Mouse (Mus musculus) testis, postnatal 14 days (tissue): ENCODE data around the gene AU040320.

Experiments used
- DNase-seq: peaks from one replicate; pipeline ENCODE4 v3.0.0; 2021; ENCODE audit warnings: low spot score

Gene AU040320

GRCm38 (mm10) chr4:126750046-126750683 lies 3.2 kb upstream of the AU040320 start:
- DNase-seq = no peak

DNA sequence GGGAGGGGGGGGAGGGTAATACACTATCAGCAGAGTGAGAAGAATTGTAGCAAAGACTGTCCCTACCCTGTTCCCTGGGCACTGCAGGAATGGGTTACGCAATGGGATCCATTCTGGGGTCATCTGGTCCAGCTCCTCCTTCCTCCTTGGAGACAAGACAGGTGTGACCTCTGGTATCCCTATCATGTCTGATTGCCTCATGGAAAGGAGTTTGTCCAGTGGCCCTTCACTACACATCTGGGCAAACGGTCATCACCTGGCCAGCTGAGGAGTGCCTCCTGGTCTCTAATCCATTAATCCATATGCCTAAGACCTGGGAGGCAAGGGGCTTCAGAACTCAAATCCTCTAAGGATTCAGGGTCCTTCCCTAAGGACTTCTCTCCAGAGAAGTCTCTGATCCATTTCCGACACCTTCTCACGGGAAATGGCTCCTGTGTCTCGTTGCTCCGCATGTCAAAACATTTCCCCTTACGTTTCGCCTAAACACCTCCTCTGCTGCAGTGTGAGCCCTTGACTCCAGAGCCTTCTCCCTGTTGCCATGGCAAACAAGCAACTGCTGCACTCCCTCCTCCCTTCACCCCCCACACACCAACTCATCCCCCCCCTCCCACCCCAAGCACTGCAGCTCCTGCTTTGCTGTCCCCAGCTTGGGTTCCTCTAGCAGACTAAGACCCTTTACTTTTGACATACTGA lies 2.3 kb upstream of the AU040320 start:
- no peak for DNase-seq

- no peak for DNase-seq
These were observed 1.8 kb upstream of the AU040320 start for GRCm38 (mm10) chr4:126751556-126752023.

DNA sequence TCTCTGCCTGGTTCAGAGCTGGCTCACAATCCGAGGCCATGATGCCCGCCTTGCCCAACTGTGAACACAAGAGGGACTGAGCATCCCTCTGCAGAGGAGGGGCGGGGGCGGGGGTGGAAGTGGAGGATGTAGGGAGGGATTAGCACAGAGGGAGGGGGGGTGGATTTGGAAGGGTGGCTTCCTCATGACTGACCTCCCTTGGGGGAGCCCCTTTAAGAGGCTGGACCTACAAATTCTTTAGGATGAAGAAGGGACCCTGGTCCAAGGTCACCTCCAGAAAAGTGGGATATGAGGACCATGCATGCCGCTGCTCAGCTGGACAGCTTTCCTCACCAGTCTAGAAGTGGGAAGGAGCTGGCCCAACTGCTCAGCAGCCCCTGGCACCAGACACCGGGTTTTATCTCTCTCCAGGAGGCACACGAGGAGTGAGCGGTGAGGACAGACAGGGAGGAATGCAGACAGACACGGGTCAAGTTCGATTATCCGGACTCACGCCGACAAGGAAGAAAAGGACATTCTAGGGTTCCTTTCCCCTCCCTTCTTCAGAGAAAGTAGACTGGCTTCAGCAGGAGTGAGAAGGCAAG lies 1.2 kb upstream of the AU040320 start:
- DNase-seq = no peak

DNA sequence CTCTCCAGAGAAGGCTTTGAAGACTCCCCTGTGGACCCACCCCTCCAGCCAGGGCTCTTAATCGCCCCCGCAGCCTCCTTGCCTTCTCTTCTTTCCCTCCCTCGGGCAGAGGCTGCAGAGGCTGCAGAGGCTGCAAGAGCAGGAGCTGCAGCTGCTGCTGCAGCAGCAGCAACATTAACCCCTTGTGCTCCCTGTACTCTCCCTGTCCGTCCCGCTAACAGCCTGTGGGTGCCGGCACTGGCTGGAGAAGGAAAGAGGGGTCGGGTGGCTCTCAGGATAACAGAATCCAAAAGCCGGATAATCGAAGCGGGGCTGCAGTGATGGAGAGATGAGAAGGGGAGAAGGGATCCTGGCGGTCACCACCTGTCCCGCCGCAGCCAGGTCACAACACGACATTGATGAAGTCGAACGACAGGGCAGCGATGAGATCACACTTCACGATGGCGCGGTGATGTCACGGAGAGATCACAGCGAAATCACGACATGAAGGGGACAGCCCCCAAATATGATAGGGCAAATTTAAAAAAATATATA lies 669 bp upstream of the AU040320 start:
- DNase-seq = no peak

DNA sequence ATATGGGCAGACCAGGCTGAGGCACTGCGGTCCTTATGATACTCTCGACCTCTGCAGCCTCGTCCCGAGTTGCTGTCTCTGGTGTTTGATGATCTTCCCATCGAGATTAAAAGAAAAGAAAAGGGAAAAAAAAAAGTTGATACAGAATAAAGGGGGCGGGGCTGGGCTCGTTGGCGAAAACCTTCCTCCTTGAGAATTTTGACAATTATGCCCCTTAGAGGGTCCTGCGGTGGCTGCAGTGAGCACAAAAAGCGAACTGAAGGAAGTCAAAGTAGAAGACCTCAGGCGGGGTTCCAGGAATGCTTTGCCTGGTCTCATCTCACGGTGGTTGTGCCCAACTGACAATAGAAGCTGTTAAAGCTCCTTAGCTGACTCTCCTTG lies 877 bp downstream of the AU040320 start:
- DNase-seq = no peak

- no peak for DNase-seq
These were observed 1.5 kb downstream of the AU040320 start for GRCm38 (mm10) chr4:126754736-126755374.

GRCm38 (mm10) chr4:126756766-126757165 lies 3.4 kb downstream of the AU040320 start:
- DNase-seq = no peak

GRCm38 (mm10) chr4:126758299-126758698 lies 5.0 kb downstream of the AU040320 start:
- DNase-seq = no peak

GRCm38 (mm10) chr4:126759435-126759834 lies 6.1 kb downstream of the AU040320 start:
- DNase-seq = no peak

GRCm38 (mm10) chr4:126762586-126763359 lies 9.4 kb downstream of the AU040320 start:
- DNase-seq = no peak

DNA sequence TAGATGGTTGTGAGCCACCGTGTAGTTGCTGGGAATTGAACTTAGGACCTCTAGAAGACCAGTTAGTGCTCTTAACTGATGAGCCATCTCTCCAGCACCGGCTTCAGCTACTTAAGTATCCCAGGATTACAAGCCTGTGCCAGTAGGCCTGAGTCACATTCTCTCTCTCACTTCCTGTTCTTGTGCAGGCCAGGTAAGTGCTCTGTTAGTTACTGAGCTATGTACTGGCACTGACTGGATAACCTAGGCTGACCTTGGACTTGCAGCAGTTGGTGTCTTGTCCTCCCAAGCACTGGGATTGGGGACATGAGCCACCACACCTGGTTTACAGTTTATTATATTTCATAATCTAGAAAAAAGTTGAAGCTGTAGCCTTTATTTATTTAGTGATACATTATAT lies 10.1 kb downstream of the AU040320 start:
- no peak for DNase-seq

DNA sequence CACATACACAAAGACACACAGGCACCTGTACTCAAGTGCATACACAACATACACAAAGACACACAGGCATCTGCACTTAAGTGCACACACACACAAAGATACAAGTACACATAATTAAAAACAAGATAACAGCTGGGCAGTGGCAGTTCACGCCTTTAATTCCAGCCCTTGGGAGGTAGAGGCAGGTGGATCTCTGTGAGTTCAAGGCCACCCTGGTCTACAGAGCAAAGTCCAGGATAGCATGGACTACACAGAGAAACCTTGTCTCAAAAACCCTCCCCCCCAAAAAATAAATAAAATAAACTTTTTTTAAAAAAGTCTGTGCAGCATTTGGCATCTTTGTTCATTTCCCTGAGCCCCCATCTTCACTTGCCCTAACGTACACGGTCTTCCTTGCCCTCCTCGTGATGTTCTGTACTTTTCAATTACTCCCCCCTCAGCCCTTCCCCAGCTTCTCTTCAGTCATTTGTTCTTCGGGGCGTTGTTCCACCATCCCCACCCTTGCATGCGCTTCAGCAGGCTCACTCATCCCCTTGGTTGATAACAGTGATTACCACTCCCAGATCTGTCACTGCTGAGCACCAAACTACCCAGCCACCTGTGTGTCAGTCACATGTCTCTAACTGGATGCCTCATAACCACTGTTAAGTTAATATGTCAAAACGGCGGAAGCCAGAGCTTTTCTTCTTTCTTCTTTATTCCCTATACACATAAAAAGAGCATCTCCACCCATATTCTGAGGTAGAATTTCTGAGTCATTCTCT lies 16.6 kb downstream of the AU040320 start:
- no peak for DNase-seq

- no peak for DNase-seq
These were observed 17.5 kb downstream of the AU040320 start for GRCm38 (mm10) chr4:126770831-126771230.

DNA sequence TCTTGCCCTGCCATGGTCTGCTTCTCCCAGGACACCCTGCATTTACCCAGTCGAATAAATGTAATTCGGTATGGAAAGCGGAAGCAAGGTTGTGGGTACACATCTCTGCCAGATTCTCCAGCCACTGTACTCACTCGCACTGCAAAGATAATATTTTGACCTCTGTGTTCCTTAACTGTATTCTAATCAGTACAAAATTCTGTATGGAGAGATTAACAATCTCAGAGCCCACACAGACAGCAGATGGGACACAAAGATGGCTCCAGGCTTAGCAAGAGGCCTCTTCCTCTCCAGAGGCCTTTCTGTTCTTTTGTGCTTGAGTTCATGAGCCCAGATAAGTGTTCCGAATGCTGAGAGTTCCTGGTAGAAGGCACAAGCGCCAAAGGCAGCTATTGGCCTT lies 20.5 kb downstream of the AU040320 start:
- no peak for DNase-seq

DNA sequence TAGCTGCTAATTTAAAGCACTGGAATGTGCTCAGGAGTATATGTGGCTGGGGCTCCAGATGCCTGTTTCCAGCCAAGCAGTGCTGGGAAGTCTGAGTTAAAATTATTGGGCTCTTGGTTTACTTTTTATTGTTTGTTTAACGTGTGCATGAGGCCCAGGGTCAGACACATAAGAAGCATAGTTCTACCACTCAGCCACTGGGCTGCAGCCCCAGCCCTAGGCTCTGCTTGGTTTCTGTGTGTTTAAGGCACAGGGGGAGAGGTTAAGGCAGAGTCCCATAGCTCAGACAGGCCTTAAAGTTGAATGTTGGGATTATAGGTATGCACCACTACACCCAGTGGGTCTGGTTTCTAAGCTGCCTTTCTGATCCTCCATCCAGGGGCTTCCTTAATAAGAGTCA lies 21.8 kb downstream of the AU040320 start:
- DNase-seq = no peak

DNA sequence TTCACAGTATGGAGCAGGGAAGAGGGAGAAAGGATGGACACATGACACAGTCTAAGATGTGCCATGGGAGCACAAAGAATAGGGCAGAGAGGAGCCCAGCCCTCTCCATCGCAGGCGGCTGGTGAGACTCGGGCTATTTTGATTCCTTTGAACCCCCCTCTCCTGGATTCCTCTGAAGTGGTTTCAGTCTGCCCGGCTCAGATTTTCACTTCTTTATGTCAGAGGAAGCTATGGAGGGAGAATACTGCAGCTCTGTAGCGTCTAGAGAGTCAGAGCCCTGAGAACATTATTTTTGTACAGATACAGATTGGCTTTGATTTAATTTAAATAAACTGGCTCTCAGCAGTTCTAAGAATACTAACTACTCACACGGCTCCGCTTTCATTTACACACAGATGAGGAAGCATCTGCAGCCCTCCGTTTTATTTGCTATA lies 25.8 kb downstream of the AU040320 start:
- DNase-seq = no peak

DNA sequence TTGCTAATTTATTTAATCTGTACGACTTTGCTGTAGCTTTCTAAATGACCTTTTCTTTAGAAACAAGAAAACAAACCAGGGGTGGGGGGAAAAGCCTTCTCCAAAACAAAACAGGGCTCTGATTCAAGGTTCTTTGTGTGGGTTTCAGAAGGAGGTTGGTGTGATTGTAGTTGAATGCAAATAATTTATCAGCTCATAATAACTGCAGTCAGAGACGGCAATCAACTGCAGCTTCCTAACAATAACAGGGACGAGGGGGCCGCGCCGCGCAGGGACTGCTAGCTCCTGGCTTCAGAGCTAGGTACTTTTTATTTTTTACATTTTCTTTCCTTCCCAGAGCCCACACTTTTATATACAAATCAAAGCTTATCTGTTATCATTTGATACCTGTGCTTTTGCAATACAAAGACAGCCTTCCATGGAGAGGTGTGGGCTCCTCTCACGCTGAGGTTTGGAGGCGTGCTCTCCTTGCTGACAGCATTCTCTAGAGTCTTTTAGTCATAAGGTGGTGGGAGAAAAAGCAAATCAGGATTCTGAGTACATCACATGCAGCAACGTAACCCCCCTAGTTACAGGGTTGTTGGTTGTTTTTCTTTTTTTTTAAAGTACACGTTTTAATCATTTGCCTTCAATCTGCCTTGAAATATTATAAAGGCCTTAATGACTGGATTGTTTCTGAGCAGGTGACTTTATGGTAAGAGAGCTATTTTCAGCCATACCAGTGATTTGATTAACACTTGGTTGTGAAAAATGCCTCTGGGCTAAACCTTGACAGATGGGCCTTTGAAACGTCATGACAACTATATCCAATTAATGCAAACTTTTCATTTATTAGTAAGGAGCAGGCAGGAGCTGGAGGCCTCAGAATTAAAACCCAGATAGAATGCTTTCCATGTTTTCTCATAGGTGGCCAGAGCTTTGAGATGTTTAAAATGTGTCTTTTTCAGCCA lies 26.8 kb downstream of the AU040320 start:
- no peak for DNase-seq

- DNase-seq = no peak
These were observed 28.5 kb downstream of the AU040320 start for GRCm38 (mm10) chr4:126781871-126782270.

DNA sequence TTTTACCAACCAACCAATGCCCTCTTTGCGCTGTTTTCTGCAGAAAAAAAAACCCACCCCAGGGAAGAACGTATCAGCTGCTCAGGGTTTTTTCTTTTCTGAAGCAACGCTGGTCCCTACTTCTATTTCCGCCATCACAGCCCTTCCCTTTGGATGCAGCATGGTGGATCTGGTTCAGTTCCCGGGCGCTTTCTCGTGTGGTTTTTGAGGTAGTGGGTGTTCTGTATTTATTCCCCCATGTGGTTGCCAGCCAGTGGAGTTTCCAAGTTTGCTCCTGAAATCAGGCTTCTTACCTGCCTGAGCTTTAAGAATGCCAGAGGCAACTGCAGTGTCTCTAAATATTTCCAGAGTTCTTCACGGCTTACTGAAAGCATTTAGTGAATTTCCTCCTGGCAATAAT lies 29.2 kb downstream of the AU040320 start:
- no peak for DNase-seq
